Mouse (Mus musculus) adrenal gland, postnatal 36 days (tissue): Measurements from ENCODE around the gene Pdzd11. TPM values are rescaled to one million over a fixed set of nuclear protein-coding genes. Genes with fewer than 3 reads are reported as not detected.
A peak's percentile ranks its signal among the peaks of the same experiment; 100 is the strongest.

Experiments
- DNase-seq, 2 experiments: peaks; one replicate each; pipeline ENCODE4 v3.0.0; 2021; ENCODE audit warnings: mixed read lengths in 1 of 2
- long read RNA-seq, 2 experiments: library from polyadenylated mRNA; stranded (forward); transcript quantifications; one replicate each; pipeline ENCODE4 v2.0.0; 2021; ENCODE audit warnings: borderline sequencing depth in 2 of 2
- total RNA-seq, 2 experiments: library from RNA; stranded (reverse); gene quantifications; 2 replicates each; pipeline ENCODE4 v1.2.3; 2021

Pdzd11 gene
- 10 to 100 TPM; 45.6 to 52.2 TPM for total RNA-seq
- long read RNA-seq, experiment 1, transcript Pdzd11-201 (7 exons, 1,626 nt), result major isoform, 33 of 58 reads
- long read RNA-seq, experiment 1, transcript Pdzd11-202 (7 exons, 1,041 nt), result minor isoform, 17 of 58 reads
- long read RNA-seq, experiment 1, partial matches to known transcripts, result 1 of 58 reads
- long read RNA-seq, experiment 1, other reads (novel, unspliced or antisense), result 7 of 58 reads
- long read RNA-seq, experiment 2, transcript Pdzd11-202 (7 exons, 1,041 nt), result minor isoform, 8 of 24 reads
- long read RNA-seq, experiment 2, transcript Pdzd11-201 (7 exons, 1,626 nt), result major isoform, 14 of 24 reads
- long read RNA-seq, experiment 2, partial matches to known transcripts, result 0 of 24 reads
- long read RNA-seq, experiment 2, other reads (novel, unspliced or antisense), result 1 of 24 reads

DNA sequence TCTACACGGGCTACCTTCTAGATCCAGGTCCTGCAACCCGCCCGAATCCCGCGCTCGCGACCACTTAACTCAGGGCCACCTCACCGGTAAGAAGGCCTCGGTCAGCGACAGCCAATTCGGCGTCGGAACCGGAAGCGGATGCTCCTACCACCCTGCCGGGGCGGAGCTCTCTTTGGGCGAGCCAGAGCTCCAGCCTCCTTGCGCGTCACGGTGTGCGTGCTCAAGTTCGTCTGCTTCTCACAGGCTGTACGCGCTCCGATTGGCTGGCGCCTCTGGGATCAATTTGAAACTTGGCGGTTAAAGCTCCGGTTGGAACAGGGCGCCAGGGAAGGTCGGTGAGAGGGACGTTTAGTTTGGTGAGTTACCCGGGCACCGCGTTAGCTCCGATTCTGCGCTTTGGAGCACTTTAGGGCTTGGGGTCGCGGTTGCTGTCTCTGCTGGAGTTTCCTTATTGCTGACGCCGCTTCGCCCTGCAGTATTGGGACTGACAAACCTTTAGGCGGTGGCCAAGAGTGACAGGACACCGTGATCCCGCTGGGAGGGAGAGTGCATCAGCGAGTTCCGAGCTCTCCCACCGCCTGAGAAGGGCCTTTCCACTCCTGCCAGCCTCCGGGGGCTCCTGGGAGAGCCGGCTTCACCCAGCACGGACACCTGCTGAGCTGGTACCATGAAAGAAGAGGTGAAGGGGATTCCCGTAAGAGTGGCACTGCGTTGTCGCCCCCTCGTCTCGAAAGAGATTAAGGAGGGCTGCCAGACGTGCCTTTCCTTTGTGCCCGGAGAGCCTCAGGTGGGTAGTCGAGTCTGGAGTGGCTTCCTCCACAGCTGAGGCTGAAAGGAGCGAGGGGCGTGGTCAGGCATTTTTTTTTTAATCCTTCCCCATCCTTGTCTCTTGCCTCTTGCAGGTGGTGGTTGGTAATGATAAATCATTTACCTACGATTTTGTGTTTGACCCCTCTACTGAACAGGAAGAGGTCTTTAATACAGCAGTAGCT lies at the start of gene Pdzd11:
TSS of gene Pdzd11 (minus strand) at position 767 of the 992 bp plus-strand sequence.
- peak; percentile 92 to 94 for DNase-seq

DNA sequence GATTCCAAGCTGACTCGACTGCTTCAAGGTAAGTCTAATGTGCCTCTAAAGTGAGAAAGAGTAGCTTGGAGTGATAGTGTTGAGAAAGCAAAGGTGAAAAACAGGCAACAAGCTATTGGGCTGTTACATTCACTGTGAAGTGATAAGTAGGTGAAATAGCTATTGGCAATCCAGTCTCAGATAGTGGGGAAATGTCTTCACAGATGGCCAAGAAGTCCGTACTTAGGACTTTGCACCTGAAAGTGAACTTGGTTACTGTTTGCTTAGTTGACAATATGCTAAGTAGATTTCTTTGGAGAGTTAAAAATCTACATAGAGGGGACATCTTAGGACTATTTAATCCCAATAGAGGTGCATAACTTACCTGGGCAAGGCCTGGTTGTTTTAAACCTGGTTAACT lies 38.5 kb upstream of the Pdzd11 start:
- no peak for DNase-seq

DNA sequence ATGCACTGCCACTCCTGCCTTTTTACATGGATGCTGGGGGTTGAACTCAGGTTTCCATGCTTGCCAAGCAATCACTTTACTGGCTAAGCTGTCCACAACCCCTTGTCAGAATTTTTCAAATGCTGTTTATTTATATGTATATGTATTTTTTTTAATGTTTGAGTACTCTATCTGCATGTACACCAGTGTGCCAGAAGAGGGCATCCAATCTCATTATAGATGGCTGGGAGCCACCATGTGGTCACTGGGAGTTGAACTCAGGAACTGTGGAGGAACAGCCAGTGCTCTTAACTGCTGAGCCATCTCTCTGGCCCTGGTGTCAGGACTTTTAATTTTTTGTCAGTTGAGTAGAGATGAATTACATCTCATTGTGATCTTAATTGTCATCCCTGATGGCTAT lies 26.5 kb upstream of the Pdzd11 start:
- peak in 1 of 2 experiments; percentile 2 for DNase-seq

DNA sequence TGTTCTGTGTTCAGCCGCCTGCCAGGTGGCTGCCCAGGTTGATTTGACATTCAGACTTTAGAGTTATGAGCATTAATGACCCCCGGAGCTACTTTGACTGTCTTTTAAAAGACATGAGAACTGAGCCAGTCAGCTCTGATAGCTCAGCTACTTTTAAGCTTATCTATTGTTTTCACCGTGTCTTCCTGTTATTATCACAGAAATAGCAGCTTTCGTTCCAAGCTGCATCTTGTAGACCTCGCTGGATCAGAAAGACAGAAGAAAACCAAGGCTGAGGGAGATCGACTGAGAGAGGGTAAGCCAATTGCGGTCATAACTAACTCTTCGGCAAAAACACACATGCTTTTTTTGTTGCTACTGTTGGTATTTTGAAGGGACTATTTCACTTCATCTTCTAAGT lies 12.1 kb upstream of the Pdzd11 start:
- no peak for DNase-seq

DNA sequence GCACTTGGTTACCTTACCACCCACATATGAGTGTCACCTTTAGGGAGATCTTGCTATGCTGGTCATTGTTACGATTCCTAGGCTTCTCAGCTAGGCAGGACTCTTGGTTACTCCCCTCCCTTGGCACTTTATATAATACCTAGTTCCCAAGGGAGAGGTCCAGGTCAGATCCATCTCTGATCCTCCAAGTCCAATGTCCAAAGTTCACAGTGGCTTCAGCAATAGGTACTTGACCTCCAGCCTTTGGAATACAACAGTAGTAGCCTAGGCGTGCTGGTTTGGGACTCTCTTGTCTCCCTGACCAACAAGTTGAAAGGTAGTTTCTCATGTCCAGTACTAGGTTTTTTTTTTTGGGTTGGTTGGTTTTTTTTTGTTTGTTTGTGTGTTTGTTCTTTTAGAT lies 2.7 kb upstream of the Pdzd11 start:
- no peak for DNase-seq

DNA sequence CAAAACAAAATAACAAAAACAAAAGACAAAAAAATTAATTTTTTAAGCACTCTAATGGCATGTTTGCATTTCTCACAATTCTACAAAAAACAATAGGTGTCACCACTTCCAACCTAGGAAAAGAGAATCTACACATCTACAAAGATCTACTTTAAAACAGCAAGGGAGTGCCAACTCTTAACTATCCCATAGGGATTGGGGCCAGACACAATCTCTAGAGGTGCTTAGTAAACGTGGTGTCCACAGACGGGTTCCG lies 894 bp downstream of the Pdzd11 start, which contains the start of gene Kif4:
TSS of gene Kif4 (plus strand) at position 192 of the 256 bp plus-strand sequence.
- DNase-seq, result no peak

DNA sequence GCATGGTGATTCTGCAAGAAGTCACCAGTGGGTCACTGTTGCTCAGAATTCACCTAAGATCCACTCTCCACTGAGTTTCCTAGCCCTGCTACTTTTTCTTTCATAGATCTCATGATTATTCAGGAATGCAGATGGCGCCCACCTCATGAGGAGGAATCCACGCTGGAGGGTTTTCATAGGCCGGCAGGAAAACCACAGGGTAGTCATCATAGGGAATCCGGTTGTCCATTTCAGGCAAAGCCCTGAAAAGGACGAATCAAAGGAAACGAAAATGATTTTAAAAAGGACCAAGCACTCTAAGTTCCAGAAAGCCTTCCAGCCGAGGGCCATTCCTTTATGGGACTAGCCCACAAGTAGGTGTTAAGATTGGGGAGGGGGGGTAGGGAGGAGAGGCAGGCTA lies 1.2 kb downstream of the Pdzd11 start:
- no peak for DNase-seq

DNA sequence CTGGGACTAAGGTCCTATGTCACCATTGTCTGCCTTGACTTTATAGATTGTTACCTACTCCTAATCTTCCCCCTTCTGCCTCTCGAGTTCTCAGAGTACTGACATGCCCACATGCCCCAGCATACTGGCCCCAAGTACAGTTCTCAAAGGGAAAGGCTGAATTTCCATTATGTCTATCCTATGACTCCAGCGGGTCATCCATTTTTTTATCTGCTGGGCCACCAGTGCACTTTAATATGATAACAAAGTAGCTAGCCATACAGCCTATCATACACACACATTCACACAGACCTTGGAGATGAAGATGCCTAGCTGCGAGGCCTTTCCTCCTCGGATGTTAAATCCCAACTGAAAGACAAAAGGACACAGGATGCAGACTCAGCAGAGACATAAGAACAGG lies 2.1 kb downstream of the Pdzd11 start:
- DNase-seq, result no peak

DNA sequence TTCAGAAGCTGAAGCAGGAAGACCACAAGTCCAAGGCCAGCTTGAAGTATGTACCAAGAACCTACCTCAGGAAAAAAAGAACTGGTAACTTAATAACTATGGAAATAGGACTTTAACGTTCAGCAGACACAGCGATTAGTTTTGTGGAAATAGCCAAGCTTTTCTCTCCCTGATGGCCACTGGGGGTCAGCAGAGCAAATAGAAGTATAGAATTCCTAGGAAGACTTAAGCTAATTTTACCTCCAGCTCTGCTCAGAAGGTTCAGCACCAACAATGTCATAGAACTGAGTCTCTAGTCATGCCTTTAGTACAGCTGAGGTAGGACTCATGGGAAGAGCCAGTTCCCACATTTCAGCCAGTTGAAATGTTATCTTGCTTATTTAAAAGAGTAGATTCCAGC lies 5.0 kb downstream of the Pdzd11 start:
- no peak for DNase-seq

DNA sequence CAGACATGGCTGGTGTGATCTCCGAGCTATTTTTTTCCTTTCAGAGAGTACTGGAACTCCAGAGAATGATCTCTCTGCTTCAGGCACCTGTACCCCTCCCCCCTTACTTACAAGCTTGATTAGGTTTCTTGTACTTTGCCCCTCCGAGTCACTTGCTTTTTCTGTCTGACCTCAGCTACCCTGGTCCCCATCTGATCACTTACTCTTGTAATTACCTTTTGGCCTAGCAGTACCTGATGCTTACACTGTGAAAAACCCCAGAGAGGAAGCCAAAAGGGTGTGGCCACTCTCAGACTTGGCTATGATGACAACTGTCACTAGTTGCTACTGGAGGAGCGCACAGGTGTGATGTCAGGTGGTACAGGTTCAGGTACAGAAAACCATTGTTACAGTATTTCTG lies 7.9 kb downstream of the Pdzd11 start:
- DNase-seq, result no peak

DNA sequence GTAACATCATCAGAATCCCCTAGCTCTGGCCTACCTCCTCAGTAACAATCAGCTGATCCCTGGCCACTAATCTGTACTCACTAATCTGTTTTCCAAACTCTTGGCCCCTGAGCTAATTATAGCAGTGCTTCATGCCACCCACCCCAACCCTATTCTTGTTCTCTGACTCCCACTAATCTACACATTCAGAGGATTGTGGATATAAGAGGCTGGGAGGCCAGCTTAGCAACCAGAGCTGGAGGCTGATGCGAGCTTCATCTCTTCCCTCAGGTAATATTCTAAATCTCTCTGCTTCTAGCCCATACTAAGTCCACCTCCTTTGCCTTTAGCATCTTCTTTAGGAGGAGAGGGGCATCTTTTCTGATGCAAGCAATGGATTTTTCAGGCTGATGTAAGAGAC lies 21.1 kb downstream of the Pdzd11 start, which contains the start of gene Arr3:
TSS of gene Arr3 (plus strand) at position 184 of the 400 bp plus-strand sequence.
- no peak for DNase-seq

DNA sequence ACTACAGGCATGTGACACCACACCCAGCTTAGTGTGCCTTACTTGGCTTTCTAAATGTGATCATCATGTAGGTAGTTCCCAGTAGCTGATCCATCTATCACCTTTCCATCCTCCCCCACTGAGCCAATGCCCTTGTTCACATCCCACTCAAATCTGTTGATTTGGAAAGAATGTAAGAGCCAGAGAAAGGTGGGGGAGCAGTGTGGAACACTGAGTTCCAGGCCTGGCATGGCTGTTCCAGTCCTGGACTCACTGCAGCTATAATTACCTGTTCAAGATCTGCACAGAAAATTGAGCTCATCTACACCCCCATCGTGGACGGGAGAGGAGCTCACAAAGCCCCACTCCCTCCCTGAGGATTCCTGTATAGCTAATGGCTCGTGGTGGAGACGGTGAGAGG lies 26.6 kb downstream of the Pdzd11 start:
- DNase-seq, result no peak

DNA sequence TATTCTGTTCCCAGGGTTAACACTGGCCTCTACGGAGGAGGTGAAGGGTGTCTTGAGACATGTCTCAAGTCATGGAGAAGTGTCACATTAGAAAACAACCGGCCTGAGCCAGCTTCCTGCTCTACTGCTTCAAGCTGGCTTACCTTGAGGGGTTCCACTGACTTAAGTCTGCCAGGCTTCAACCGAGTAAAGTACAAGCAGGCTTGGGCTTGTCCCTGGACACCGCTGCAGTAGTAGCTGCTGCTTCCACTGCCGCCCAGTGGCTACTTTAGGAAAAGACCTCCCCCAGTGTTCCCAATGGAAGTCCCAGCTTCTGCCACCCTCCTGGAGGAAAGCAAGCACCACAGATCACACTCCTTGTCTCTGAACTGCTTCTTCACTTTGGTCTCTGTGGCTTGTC lies 28.9 kb downstream of the Pdzd11 start:
- DNase-seq, result peak; percentile 57 to 62

DNA sequence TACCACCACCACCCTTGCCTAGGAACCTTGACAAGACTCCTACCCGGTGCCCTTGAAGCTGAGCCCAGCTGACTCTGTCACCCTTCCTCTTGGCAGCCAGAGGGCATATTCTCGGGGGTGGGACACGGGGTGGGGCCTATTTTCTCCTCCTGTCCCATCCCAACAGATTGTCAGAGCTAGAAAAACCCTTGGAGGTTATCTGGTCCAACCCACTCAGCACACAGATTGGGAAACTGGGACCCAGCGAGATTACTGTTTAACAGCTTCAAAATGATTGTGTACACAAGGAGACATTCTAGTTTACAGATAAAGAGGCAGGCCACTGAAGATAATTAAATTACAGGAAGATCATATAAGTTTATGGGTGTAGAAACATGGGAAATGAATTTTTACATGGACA lies 31.6 kb downstream of the Pdzd11 start, which contains the start of gene P2ry4:
TSS of gene P2ry4 (minus strand) at position 79 of the 400 bp plus-strand sequence.
- DNase-seq, result no peak

Other genes with a start within 250 kb of the Pdzd11 start
- not detected for gene Otud6a, start 197.6 kb downstream of the Pdzd11 start, total RNA-seq
- gene Awat2, start 183.9 kb downstream of the Pdzd11 start, total RNA-seq, result under 1 TPM; 0.89 to 0.95 TPM
- gene Igbp1, start 132.3 kb downstream of the Pdzd11 start, total RNA-seq, result 10 to 100 TPM; 59.7 to 67.5 TPM
- gene Dgat2l6, start 101.7 kb downstream of the Pdzd11 start, total RNA-seq, result not detected
- not detected for gene Awat1, start 54.3 kb downstream of the Pdzd11 start, total RNA-seq
- not detected for gene P2ry4, start 31.7 kb downstream of the Pdzd11 start, total RNA-seq
- not detected for gene Arr3, start 21.1 kb downstream of the Pdzd11 start, total RNA-seq
- 1 to 10 TPM; 1.7 to 2.8 TPM for gene Kif4, start 831 bp downstream of the Pdzd11 start, total RNA-seq
- gene Gdpd2, start 103.3 kb upstream of the Pdzd11 start, total RNA-seq, result under 1 TPM; 0.23 TPM
- gene Dlg3, start 141.2 kb upstream of the Pdzd11 start, total RNA-seq, result 10 to 100 TPM; 39.1 to 43.5 TPM